Mouse (Mus musculus): ENCODE data around the gene Nat8f5. TPM values are rescaled to one million over a fixed set of nuclear protein-coding genes. Genes with fewer than 3 reads are reported as not detected.
"Not testable (repeated sequence)": the region's sequence is repeated elsewhere in the genome, so short reads cannot be mapped to it uniquely, and the experiment has no call there.

The Nat8f5 gene
- total RNA-seq, 2 experiments from 2014 or later = not detected

DNA sequence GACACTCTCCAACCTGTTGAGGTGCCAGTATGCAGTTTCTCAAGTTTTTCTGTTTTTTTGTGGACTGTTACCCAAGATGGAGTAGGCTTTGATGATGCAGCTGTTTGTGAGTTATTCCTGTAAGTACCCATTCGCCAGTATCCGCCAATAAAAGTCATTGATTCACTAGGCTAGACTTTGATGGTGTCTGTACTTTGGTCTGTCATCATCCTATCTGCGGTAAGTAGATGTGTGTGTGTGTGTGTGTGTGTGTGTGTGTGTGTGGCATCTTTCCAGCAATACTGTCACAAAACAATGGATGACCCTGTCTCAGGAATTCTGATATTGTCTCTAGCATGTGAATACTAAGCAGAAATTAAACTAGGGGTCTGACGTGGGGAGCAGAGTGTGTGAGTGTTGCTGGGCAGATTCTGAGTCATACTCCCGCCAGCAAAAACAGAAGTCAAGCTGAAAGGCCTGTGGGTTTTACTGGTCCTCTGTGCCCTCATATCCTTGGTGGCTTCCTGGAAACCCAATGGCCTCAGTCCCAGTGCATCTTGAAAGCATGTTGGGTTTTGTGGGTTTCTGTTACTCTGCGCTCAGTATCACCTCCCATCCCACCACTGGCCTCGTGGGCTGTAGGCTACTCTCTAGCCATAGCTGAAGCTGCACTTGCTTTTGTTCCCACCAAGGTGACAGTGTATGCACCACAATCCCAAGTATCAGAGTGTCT, 30.4 kb upstream of the Nat8f5 start:
- no peak overlapping the region for H3K27ac ChIP-seq
- intact Hi-C loops (cut with DNase I) = no loop called here
- no peak for TF ChIP-seq CTCF (IDR thresholded peaks at IDR 0.05)
- no peak overlapping the region for H3K4me3 ChIP-seq
- DNase-seq = no peak

DNA sequence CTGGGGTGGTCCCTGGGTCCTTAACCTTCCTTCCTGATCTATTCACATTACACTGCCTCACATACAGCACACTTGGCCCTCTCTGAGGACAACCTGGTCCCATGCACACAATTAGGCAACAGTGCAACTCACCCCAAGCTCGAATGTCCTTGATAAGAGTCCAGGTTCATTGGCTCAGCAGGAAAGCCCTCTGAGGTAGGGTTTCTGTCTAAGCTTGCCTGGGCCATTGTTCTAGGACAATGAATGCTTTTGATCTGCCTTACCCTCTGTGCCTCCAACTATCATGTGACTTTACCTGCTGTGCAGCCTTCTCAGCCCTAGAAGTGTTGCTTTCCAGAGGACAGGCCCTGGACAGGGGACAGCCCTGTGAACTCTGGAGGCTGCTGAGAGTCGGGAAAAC, 28.5 kb upstream of the Nat8f5 start:
- intact Hi-C loops (cut with DNase I) = no loop called here
- H3K27ac ChIP-seq = no peak overlapping the region
- TF ChIP-seq CTCF (IDR thresholded peaks at IDR 0.05) = no peak
- H3K4me3 ChIP-seq = no peak overlapping the region
- DNase-seq = no peak

DNA sequence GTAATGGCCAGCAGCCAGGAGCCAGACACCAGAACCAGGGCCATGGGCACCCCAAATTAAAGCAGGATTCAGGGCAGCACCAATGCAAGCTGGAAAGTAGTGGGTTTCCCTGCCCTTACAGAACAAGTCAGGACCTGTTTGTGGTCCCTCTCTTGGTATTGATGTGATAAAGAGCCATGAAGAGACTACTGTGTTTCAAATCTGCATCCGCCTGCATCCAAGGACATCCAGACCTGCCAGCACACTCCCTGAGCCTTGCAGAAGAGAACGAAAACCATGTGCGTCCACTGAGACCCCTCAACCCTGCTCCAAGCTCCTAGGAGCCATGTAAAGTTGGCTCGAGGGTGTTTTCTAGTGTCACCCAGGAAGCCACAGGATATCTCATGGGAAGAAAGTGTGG, 27.4 kb upstream of the Nat8f5 start:
- H3K4me3 ChIP-seq = no peak overlapping the region
- no peak for DNase-seq
- no peak for TF ChIP-seq CTCF (IDR thresholded peaks at IDR 0.05)

DNA sequence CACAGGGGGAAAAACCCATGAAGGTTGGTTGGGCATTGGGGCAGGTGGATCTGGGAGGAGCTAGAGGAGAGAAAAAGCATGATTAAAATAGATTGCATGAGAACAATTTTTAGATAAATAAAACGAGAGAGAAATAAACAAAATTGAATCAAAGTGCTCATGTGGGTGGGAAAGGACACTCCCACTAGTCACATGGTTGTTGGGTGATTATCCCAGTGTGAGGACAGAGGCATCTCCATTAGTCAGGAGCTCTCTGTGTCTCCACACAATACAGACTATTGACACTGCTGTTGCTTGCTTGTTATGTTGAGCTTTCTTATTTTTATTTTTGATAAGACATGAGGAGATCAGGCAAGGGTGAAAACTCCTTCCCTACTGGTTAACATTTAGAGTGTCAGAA, 26.1 kb upstream of the Nat8f5 start:
- no peak for TF ChIP-seq CTCF (IDR thresholded peaks at IDR 0.05)
- intact Hi-C loops (cut with DNase I) = no loop called here
- DNase-seq = no peak
- H3K4me3 ChIP-seq = no peak overlapping the region
- H3K27ac ChIP-seq = no peak overlapping the region

More for the DNA sequence above, 27.4 kb upstream of the Nat8f5 start:
- no peak overlapping the region for H3K27ac ChIP-seq
- intact Hi-C loops (cut with DNase I) = no loop called here

DNA sequence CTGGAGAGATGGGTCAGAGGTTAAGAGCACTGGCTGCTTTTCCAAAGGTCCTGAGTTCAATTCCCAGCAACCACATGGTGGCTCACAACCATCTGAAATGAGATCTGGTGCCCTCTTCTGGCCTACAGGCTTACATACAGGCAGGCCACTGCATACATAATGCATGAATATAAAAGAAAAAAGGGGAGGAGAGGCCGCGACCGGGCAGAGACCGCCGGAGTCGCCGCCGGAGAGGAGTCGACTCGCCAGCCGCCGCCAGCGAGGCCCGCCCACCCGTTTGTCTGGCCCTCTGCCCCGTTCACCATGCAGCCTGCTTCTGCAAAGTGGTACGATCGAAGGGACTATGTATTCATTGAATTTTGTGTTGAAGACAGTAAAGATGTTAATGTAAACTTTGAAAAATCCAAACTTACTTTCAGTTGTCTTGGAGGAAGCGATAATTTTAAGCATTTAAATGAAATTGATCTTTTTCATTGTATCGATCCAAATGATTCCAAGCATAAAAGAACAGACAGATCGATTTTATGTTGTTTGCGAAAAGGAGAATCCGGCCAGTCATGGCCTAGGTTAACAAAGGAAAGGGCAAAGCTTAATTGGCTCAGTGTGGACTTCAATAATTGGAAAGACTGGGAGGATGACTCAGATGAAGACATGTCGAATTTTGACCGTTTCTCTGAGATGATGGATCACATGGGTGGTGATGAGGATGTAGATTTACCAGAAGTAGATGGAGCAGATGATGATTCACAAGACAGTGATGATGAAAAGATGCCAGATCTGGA, 23.1 kb upstream of the Nat8f5 start:
- intact Hi-C loops (cut with DNase I) = not testable (repeated sequence)

DNA sequence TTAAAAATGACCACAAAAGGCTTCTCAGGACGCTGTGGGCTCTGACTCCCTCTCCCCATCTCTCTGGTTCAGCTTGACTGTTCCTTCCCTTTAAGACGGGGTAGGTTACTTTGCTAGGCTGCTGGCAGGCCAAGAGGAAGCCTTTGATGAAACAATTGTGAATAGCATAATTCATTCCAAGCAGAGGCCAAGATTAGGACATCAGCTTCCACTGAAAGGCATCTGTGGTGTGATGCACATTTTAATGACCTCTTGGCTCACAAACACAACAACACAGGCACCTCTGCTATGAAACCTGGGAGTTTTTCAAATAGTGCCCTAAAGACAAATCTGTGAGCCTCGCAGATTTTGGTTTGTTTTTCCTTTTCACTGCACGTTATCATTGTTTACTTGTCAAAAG, 19.2 kb upstream of the Nat8f5 start:
- Histone ChIP-seq H3K27ac (no peak overlapping the region), H3K4me3 (no peak overlapping the region)
- no peak for TF ChIP-seq CTCF (IDR thresholded peaks at IDR 0.05)
- DNase-seq = no peak
- intact Hi-C loops (cut with DNase I) = loop anchor here (5.0 to 10.0 kb wide), 2 partner anchors 57 to 165 kb away; no protein-coding TSS in a partner anchor

More for the DNA sequence above, 23.1 kb upstream of the Nat8f5 start:
- not testable (repeated sequence) for DNase-seq, H3K27ac ChIP-seq, H3K4me3 ChIP-seq

DNA sequence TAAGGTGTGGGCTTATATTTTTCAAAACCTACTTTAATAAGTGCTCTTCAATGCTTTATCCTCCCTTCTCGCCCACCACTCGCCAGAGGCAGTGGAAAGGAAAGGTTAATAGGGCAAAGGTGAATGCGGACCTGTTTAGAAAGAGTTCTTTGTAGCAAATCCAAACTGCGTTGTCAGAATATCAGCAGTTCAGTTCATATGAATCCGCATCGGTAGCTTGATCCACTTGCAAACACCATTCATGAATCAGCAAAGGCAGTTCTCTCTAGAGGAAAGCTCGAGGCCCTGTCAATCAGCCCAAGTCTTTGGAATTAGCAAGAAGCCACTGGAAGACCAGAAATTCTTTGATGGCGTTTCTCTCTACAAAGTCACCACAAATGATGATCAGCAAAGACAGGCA, 17.9 kb upstream of the Nat8f5 start:
- DNase-seq = no peak
- Histone ChIP-seq H3K27ac (no peak overlapping the region), H3K4me3 (no peak overlapping the region)
- no peak for TF ChIP-seq CTCF (IDR thresholded peaks at IDR 0.05)
- intact Hi-C loops (cut with DNase I) = loop anchor here (5.0 to 10.0 kb wide), 2 partner anchors 59 to 166 kb away; no protein-coding TSS in a partner anchor

DNA sequence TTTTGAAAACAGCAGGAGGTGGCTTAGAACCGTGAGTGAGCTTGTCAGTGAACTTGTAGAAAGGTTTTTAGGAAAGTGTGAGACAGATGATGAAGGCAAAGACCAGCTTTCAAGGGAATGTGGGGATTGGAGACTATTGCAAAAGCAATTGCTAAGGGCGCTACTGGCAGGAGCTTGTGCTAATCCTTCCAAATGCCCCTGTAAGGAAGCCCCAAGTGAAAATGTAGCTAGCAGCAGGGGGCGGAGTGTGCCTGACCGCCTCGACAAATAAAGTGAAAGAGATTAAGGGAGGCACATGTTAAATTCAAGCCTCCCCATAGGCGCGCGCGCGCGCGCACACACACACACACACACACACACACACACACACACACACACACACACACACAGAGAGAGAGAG, 16.5 kb upstream of the Nat8f5 start:
- DNase-seq = peak; percentile 27
- peak; percentile 20; the same call in 1 of the 2 replicates for TF ChIP-seq CTCF (IDR thresholded peaks at IDR 0.05)

DNA sequence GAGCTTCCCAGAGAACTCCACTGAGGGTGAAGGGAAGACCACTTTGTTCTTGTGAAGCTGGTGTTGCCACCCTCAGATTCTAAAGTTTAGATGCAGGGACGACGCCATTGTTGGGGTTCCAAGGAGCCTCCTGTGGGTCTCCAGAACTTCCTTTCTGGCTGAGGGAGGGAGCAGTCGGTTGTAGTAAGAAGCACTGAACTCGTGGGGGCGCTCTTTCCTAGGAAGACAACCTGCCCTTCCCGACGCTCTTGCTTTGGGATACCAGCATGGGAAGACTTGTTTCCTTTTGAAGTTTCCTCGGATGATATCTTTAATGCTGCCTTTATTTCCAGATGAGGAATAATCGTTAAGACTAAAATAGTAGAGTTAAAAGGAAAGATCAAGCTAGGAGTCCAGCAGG, 16.1 kb upstream of the Nat8f5 start:
- intact Hi-C loops (cut with DNase I) = loop anchor here (5.0 to 10.0 kb wide), 2 partner anchors 60 to 168 kb away; no protein-coding TSS in a partner anchor

More for the DNA sequence above, 16.5 kb upstream of the Nat8f5 start:
- intact Hi-C loops (cut with DNase I) = loop anchor here (5.0 to 10.0 kb wide), 2 partner anchors 60 to 167 kb away; no protein-coding TSS in a partner anchor
- H3K4me3 ChIP-seq = peak overlapping the region; percentile 4
- H3K27ac ChIP-seq = not testable (repeated sequence)

DNA sequence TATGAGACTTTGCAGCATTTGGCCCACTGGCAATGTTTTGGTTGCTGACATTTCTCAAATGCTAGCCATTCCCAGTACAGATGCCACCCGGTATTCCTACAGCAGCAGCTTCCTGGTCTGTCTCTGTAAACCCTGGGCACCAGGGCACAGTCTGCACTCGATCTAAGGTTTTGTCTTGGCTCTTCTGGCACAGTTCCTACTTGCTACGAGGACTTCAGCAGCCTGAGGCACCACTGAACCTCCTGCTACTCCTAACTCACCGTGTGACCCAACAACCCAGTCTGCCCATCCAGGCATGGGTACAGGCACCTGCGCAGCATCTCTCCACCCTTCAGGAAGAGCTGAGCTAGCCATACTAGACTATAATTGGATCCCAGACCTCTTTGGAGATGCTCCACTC, 15.3 kb upstream of the Nat8f5 start:
- DNase-seq, H3K4me3 ChIP-seq, H3K27ac ChIP-seq: not testable (repeated sequence)
- intact Hi-C loops (cut with DNase I) = loop anchor here (5.0 to 10.0 kb wide), 2 partner anchors 61 to 169 kb away; no protein-coding TSS in a partner anchor

More for the DNA sequence above, 16.1 kb upstream of the Nat8f5 start:
- TF ChIP-seq CTCF (IDR thresholded peaks at IDR 0.05) = peak; percentile 59
- DNase-seq = peak; percentile 67
- H3K27ac ChIP-seq = not testable (repeated sequence)
- peak overlapping the region; percentile 4 for H3K4me3 ChIP-seq

DNA sequence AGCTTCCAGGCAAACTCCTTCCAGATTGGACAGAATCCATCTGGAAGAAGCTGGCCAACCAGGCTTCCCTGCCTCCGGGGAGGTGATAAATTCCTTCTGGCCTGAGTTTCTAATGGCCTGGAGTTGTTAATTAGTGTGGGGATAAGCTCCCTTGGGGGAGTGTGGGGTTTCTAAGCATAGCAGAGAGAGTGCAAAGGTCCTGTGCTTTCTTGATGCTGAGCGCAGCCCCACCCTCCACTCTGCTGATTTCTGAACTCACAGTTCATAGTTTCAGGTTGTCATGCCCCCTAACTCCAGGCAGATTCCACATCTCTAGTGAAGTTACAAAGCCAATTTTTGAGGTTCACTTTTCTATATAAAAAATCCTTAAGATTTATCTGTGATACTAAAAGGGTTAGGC, 14.3 kb upstream of the Nat8f5 start:
- not testable (repeated sequence) for H3K4me3 ChIP-seq, DNase-seq, H3K27ac ChIP-seq
- intact Hi-C loops (cut with DNase I) = loop anchor here (5.0 to 10.0 kb wide), 2 partner anchors 62 to 170 kb away; no protein-coding TSS in a partner anchor

DNA sequence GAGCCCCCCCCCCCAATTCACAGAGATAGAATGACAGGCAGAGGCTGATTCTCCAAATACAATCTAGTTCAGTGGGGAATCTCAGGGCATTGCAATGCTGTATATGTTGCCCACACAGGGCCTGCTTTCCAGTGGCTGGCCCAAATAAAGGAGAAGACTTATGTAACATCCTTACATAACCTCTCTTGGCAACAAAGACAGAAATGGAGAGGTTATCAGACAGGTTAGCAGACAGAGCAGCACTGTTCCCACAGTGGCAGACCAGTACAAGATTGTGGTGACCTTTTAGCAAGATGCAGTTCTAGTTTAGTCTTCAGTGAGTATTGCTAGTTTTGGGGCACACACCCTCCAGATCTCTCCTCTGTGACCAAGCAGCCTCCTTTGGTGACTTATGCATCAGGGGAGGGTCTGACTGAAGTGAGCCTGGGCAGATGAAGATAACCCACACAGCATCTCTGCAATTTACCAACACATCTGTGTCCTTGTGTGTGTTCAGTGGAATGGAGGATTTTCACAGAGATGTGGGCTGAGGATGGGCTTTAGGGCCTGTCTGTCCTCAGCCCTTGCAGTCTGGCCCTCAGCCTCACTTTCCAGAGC, 13.8 kb upstream of the Nat8f5 start:
- not testable (repeated sequence) for H3K27ac ChIP-seq, DNase-seq, H3K4me3 ChIP-seq
- intact Hi-C loops (cut with DNase I) = loop anchor here (5.0 to 10.0 kb wide), 2 partner anchors 63 to 170 kb away; no protein-coding TSS in a partner anchor
